Mouse (Mus musculus): Measurements from ENCODE around the gene Abcd3. TPM values are rescaled to one million over a fixed set of nuclear protein-coding genes. Genes with fewer than 3 reads are reported as not detected.

Abcd3 gene
- 10 to 100 TPM; 48.6 to 49.7 TPM for total RNA-seq (2021)
- long read RNA-seq, experiment 1, transcript Abcd3-201 (23 exons, 3,489 nt): major isoform, 64 of 83 reads
- long read RNA-seq, experiment 1, partial matches to known transcripts: 5 of 83 reads
- long read RNA-seq, experiment 1, other reads (novel, unspliced or antisense): 14 of 83 reads
- long read RNA-seq, experiment 2, transcript Abcd3-201 (23 exons, 3,489 nt): major isoform, 62 of 72 reads
- long read RNA-seq, experiment 2, partial matches to known transcripts: 3 of 72 reads
- long read RNA-seq, experiment 2, other reads (novel, unspliced or antisense): 7 of 72 reads

DNA sequence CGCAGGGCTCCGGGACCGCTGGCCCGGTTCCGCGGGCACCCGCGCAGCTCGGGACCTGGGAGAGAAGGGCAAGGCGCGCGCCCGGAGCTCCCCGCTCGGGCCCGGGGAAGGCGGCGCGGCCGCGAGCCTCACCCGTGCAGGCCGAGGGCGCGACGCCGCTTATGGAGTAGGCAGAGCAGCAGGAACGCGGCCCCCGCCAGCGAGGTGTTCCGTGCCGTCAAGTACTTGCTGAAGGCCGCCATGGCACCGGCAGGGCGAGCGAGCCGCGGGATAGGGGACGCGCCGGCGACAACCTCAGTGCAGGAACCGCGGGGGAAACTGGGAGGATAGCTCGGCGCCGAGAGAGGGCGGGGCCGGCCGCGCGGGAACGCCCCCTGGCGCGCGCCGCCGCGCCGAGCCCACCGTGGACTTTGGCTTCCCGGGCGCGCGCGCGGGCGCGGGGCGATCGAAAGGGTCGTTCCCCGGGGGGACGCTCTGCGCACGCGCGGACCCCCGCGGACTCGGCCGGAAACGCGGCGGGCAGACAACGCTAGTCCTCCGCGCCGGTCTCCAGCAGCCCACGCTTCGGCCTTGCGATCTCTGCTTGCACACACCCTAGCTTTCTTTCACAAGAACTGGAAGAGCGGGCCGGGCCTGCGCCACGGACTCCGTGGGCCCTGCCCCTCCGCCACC is at the start of gene Abcd3:
Gene Abcd3 (minus strand): TSS at position 426 of the 672 bp plus-strand sequence.
- no peak; the same call in 1 of the 2 replicates for TF ChIP-seq CTCF (IDR thresholded peaks at IDR 0.05)
- H3K4me3 ChIP-seq: peak within 1 kb of the TSS; percentile 97
- intact Hi-C loops (cut with DNase I): no loop called here
- peak; percentile 81 to 86 for DNase-seq (ENCODE audit: extremely low spot score in 1 of 2, low spot score in 2 of 2)
- peak within 1 kb of the TSS; percentile 93 for H3K27ac ChIP-seq

DNA sequence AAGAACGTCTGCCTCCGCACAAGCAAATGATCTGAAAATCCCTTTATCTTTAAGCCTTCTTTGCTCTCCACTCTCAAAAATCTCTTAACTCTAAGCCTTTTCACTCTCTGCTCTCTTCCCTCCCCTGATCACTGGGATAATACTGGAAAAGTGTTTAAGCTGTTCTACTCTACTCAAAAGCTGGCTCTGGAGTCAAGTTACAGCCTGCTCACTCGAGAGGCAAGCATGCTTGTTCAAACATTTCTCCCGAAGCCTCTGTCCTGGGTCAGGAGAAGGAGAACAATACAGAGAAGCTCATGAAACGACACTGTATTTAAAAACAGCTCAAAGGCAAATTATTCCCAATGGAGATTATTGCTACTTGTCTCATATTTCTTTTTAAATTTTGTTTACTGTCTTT is 44.0 kb upstream of the Abcd3 start:
- Histone ChIP-seq H3K4me3 (no peak overlapping the region), H3K27ac (no peak overlapping the region)
- DNase-seq (ENCODE audit: extremely low spot score in 1 of 2, low spot score in 2 of 2): no peak
- TF ChIP-seq CTCF (IDR thresholded peaks at IDR 0.05): no peak
- intact Hi-C loops (cut with DNase I): no loop called here

DNA sequence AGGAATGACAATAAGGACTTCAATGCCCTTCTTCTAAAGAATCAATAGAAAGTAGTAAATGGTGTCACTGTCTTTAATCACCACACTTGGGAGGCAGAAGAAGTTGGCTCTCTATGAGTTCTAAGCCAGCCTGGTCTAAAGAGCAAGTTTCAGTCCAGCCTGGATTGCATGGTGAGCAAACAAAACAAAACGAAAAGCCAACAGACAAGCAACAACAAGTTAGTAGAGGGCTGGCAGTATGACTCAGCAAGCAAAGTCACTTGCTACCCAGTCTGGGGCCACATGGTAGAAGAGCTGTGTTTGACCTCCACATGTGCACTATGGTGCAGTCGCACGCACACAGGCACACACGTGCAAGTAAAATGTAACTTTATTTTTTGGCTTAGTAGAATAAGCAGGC is 41.0 kb upstream of the Abcd3 start:
- intact Hi-C loops (cut with DNase I): no loop called here

DNA sequence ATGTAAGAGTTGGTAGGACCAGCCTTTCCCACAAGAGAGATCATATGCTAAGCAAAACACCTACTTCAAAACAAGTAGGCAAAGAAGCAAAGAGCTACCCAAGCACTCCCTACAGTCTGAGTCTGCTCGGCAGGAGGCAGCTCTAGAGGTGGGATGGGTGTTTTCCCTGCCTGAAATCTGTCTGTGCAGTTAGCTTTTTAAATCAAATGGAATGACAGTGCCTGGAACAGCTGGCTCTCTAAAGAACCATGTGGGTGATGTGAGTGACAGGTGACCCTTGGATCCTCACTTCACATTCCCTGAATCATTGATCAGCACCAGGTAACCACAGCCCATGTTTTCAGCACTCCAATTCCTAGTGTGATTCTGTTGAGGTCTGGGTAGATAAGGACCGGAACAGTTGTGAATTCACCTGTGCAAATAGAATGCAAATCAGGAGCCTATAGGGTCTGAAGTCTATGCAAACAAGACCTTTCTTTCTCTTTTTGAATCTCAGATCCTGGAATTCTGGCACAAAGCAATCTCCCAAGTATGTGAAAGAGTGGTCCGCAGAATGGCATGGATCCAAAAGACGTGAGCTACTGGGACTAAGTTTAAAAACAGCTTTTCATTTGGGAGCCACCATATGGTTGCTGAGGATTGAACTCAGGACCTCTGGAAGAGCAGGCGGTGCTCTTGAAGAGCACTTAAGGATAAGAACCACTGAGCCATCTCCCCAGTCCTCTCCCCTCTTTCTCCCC is 38.8 kb upstream of the Abcd3 start:
- intact Hi-C loops (cut with DNase I): no loop called here
- DNase-seq (ENCODE audit: extremely low spot score in 1 of 2, low spot score in 2 of 2): no peak

More for the DNA sequence above, 41.0 kb upstream of the Abcd3 start:
- no peak for TF ChIP-seq CTCF (IDR thresholded peaks at IDR 0.05)
- Histone ChIP-seq H3K27ac (no peak overlapping the region), H3K4me3 (no peak overlapping the region)
- DNase-seq (ENCODE audit: extremely low spot score in 1 of 2, low spot score in 2 of 2): no peak

DNA sequence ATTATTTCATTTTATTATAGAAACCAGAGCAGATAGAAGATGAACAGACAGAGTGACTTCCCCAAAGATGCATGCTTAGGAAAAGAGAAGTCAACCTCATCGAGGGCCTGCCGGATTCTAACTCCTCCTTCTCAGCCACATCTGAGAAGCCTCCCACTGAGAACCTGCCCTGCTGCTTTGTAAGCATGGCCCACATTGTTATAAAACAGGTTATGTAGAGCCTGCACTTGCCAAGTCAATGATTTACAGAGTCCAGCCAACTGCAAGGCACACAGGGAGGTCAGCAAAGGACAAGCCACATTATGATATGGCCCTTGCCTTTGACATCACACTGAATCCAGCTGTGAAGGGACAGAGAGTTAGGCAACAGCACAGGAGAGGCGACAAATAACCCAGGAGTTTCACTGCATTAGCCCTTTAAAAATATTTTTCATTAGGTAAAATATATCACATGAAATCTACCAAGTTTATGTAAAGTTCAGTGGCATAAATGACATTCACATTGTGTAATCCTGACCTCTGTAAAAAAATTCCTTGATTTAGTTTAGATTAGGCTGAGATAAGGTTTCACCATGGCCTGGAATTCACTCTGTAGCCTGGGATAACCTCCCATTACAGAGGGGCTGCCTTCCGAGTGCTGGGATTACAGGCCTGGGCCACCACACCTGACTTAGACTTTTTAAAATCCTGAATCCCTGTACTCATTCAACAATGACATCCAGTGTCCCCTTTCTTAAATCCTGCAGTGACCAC is 37.1 kb upstream of the Abcd3 start:
- no peak for DNase-seq (ENCODE audit: extremely low spot score in 1 of 2, low spot score in 2 of 2)
- intact Hi-C loops (cut with DNase I): no loop called here
- Histone ChIP-seq H3K27ac (no peak overlapping the region), H3K4me3 (no peak overlapping the region)
- TF ChIP-seq CTCF (IDR thresholded peaks at IDR 0.05): no peak

More for the DNA sequence above, 38.8 kb upstream of the Abcd3 start:
- no peak for TF ChIP-seq CTCF (IDR thresholded peaks at IDR 0.05)
- no peak overlapping the region for H3K4me3 ChIP-seq
- H3K27ac ChIP-seq: no peak overlapping the region

DNA sequence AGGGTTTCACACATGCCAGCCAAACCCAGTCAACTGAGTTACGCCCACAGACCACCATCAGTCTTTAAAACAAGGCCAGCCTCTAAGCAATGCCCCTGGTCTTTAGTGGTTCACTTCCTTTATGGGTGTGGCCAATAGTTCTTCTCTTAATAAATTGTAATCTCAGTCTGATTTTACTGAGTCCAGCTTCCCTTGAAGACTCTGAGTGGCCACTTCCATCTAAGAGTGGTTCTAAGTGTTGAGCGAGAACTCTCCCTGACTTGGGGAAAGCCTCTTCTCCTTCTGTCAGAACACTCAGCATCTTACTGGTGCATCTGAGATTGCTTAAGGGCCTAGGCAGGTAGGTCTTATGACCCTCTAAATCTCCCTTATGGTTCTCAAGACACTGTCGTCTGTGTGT is 35.9 kb upstream of the Abcd3 start:
- intact Hi-C loops (cut with DNase I): no loop called here
- TF ChIP-seq CTCF (IDR thresholded peaks at IDR 0.05): no peak
- Histone ChIP-seq H3K27ac (no peak overlapping the region), H3K4me3 (no peak overlapping the region)
- DNase-seq (ENCODE audit: extremely low spot score in 1 of 2, low spot score in 2 of 2): no peak

- no peak for TF ChIP-seq CTCF (IDR thresholded peaks at IDR 0.05)
- DNase-seq (ENCODE audit: extremely low spot score in 1 of 2, low spot score in 2 of 2): no peak
- intact Hi-C loops (cut with DNase I): no loop called here
- Histone ChIP-seq H3K27ac (no peak overlapping the region), H3K4me3 (no peak overlapping the region)
Observed at GRCm38 (mm10) chr3:121850381-121850780, 35.3 kb upstream of the Abcd3 start.

DNA sequence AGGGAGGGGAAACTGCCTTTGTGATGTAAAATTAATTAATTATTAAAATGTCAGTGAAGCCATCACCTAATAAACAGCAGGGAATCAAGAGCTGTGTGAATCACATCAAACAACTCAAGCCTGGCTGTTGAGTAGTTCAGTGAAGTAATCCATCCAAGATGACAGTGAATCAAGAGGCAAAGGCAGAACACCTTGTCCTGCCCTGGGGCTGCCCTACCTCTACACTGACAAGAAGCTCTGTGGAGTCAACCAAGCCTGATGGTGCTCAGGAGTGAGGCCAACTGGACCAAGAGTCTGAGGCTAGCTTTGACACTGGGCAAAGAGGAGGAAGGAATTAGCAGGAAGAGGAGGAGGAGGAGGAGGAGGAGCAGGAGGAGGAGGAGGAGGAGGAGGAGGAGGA is 32.2 kb upstream of the Abcd3 start:
- no peak overlapping the region for H3K27ac ChIP-seq
- intact Hi-C loops (cut with DNase I): no loop called here
- TF ChIP-seq CTCF (IDR thresholded peaks at IDR 0.05): no peak
- H3K4me3 ChIP-seq: no peak overlapping the region
- DNase-seq (ENCODE audit: extremely low spot score in 1 of 2, low spot score in 2 of 2): no peak

- H3K4me3 ChIP-seq: no peak overlapping the region
- no peak for TF ChIP-seq CTCF (IDR thresholded peaks at IDR 0.05)
- intact Hi-C loops (cut with DNase I): no loop called here
- DNase-seq (ENCODE audit: extremely low spot score in 1 of 2, low spot score in 2 of 2): no peak
- no peak overlapping the region for H3K27ac ChIP-seq
Observed at GRCm38 (mm10) chr3:121844658-121845057, 29.6 kb upstream of the Abcd3 start.

- DNase-seq (ENCODE audit: extremely low spot score in 1 of 2, low spot score in 2 of 2): no peak
- H3K4me3 ChIP-seq: no peak overlapping the region
- intact Hi-C loops (cut with DNase I): no loop called here
- TF ChIP-seq CTCF (IDR thresholded peaks at IDR 0.05): no peak
- H3K27ac ChIP-seq: no peak overlapping the region
Observed at GRCm38 (mm10) chr3:121844013-121844412, 28.9 kb upstream of the Abcd3 start.

DNA sequence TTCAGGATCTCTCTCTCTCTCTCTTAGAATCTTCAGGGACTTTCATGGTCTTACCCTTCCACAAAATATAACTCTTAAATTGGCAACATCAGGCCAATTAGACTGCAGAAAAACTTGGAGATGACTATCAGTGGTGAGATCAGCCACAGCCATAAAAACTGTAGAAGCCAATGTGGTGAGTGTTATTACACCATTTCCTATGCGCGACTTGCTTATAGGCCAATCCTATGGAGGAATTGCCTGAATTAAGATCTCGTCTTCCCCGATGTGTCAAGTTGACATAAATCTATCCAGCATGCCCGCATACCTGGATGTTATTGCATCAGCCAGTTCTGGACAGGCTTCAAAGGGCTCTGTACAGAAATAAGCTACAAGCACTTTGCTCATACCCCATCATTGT is 28.2 kb upstream of the Abcd3 start:
- no peak overlapping the region for H3K4me3 ChIP-seq
- TF ChIP-seq CTCF (IDR thresholded peaks at IDR 0.05): no peak
- DNase-seq (ENCODE audit: extremely low spot score in 1 of 2, low spot score in 2 of 2): no peak

More for the DNA sequence above, 28.2 kb upstream of the Abcd3 start:
- no peak overlapping the region for H3K27ac ChIP-seq
- intact Hi-C loops (cut with DNase I): no loop called here
